Mouse (Mus musculus): ENCODE measurements around the gene Rbm25. TPM values are rescaled to one million over a fixed set of nuclear protein-coding genes. Genes with fewer than 3 reads are reported as not detected.
"Not testable (repeated sequence)": the region's sequence is repeated elsewhere in the genome, so short reads cannot be mapped to it uniquely, and the experiment has no call there.

Rbm25 gene
- polyA plus RNA-seq, 1 experiment from 2014 or later: 115 TPM

- Histone ChIP-seq H3K9me3 (ENCODE audit: control insufficient read depth, low read length) (no peaks in the 10 kb centered on the region), H3K27me3 (ENCODE audit: control insufficient read depth, insufficient read depth, low read length) (no peaks in the 10 kb centered on the region), H3K4me2 (replicated peaks; ENCODE audit: low read depth) (no peak overlapping the region), H3K27ac (replicated peaks) (no peak overlapping the region), H3K9ac (ENCODE audit: low read length) (no peak overlapping the region), H3K4me1 (replicated peaks; ENCODE audit: control insufficient read depth, insufficient read depth) (no peaks in the 10 kb centered on the region), H3K36me3 (ENCODE audit: control insufficient read depth, insufficient read depth, low read length) (no peaks in the 10 kb centered on the region), H3K4me3 (ENCODE audit: low read depth, low read length) (no peak overlapping the region)
- TF ChIP-seq CTCF (IDR thresholded peaks at IDR 0.05; ENCODE audit: low read depth) (no peak), EP300 (optimal IDR thresholded peaks at IDR 0.05) (no peak)
- DNase-seq (ENCODE audit: low spot score) (no peak), ATAC-seq (ENCODE audit: low FRiP score, low TSS enrichment) (no peak)
- 76% methylated on average over 2 of the region's 2 CpGs for WGBS
Observed at GRCm38 (mm10) chr12:83618981-83619380, 12.1 kb upstream of the Rbm25 start.

- H3K9ac ChIP-seq (ENCODE audit: low read length); H3K4me1 ChIP-seq (replicated peaks; ENCODE audit: control insufficient read depth, insufficient read depth); DNase-seq (ENCODE audit: low spot score); H3K4me3 ChIP-seq (ENCODE audit: low read depth, low read length); H3K9me3 ChIP-seq (ENCODE audit: control insufficient read depth, low read length); ATAC-seq (ENCODE audit: low FRiP score, low TSS enrichment); H3K4me2 ChIP-seq (replicated peaks; ENCODE audit: low read depth); H3K36me3 ChIP-seq (ENCODE audit: control insufficient read depth, insufficient read depth, low read length); H3K27ac ChIP-seq (replicated peaks); H3K27me3 ChIP-seq (ENCODE audit: control insufficient read depth, insufficient read depth, low read length): not testable (repeated sequence)
- 63% methylated on average over 23 of the region's 23 CpGs for WGBS
Observed at GRCm38 (mm10) chr12:83620694-83621093, 10.3 kb upstream of the Rbm25 start.

- ATAC-seq (ENCODE audit: low FRiP score, low TSS enrichment): no peak
- no peak overlapping the region for H3K4me2 ChIP-seq (replicated peaks; ENCODE audit: low read depth)
Observed at GRCm38 (mm10) chr12:83622031-83622755, 8.8 kb upstream of the Rbm25 start.

GRCm38 (mm10) chr12:83624321-83624720 is 6.7 kb upstream of the Rbm25 start:
- no peak for DNase-seq (ENCODE audit: low spot score)
- Histone ChIP-seq H3K4me3 (ENCODE audit: low read depth, low read length) (no peak overlapping the region), H3K27me3 (ENCODE audit: control insufficient read depth, insufficient read depth, low read length) (no peaks in the 10 kb centered on the region), H3K36me3 (ENCODE audit: control insufficient read depth, insufficient read depth, low read length) (no peaks in the 10 kb centered on the region), H3K4me1 (replicated peaks; ENCODE audit: control insufficient read depth, insufficient read depth) (no peaks in the 10 kb centered on the region), H3K9ac (ENCODE audit: low read length) (no peak overlapping the region), H3K9me3 (ENCODE audit: control insufficient read depth, low read length) (no peaks in the 10 kb centered on the region), H3K4me2 (replicated peaks; ENCODE audit: low read depth) (no peak overlapping the region), H3K27ac (replicated peaks) (no peak overlapping the region)
- ATAC-seq (ENCODE audit: low FRiP score, low TSS enrichment): no peak
- WGBS: 65% methylated on average over 1 of the region's 1 CpGs
- no peak for TF ChIP-seq EP300 (optimal IDR thresholded peaks at IDR 0.05)
- no peak for TF ChIP-seq CTCF (IDR thresholded peaks at IDR 0.05; ENCODE audit: low read depth)

More at GRCm38 (mm10) chr12:83622031-83622755, 8.8 kb upstream of the Rbm25 start:
- Histone ChIP-seq H3K27me3 (ENCODE audit: control insufficient read depth, insufficient read depth, low read length) (no peaks in the 10 kb centered on the region), H3K9ac (ENCODE audit: low read length) (no peak overlapping the region), H3K4me1 (replicated peaks; ENCODE audit: control insufficient read depth, insufficient read depth) (no peaks in the 10 kb centered on the region), H3K9me3 (ENCODE audit: control insufficient read depth, low read length) (no peaks in the 10 kb centered on the region), H3K4me3 (ENCODE audit: low read depth, low read length) (no peak overlapping the region), H3K27ac (replicated peaks) (no peak overlapping the region), H3K36me3 (ENCODE audit: control insufficient read depth, insufficient read depth, low read length) (no peaks in the 10 kb centered on the region)
- WGBS: 71% methylated on average over 6 of the region's 6 CpGs
- TF ChIP-seq EP300 (optimal IDR thresholded peaks at IDR 0.05) (no peak), CTCF (IDR thresholded peaks at IDR 0.05; ENCODE audit: low read depth) (no peak)
- DNase-seq (ENCODE audit: low spot score): no peak

DNA sequence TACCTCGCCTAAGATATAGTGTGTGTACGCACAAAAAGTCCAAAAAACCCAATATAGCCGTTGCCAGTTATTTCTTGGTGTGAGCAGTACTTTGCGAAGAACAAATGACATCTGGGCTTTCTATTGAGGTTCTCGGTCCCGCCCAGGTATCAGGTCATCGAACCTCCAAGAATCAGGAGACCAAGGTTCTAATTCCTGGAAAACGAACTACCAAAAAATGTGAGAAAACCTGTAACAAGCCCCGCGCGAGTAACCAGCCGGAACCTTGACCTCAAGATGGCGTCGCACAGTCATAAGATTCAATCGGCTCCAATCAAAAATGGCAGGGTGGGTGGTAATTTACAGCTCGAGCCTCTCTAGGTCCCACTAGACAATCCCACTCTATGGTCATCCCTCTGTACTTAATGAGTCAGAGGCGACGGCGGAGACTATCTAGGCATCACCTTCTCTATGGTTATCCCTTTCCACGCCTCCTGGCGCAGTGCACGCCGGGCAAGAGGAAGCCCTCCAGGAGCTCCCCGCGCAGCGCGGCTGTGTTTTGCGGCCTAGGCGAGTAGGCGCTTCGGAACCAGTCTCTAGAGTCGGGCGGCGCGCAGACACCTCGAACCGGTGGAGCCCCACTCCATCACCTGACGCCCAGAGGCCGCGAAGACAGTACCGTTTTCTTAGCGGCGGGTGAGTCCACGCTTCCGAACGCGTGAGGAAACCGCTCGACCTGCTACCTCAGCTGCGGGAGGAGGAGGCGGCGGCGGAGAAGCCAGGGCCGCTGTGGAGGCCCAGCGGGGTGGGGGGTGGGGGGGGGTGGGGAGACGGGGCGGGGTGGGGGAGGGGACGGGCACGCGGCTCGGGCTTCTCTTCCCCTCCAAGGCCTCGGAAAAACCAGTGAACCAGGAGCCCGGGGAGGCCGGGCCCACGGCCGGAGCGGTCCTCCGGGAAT is 975 bp downstream of the Rbm25 start:
- H3K4me3 ChIP-seq (ENCODE audit: low read depth, low read length): peak overlapping the region; percentile 66
- TF ChIP-seq CTCF (IDR thresholded peaks at IDR 0.05; ENCODE audit: low read depth): peak; percentile 50
- peak; percentile 55 for TF ChIP-seq EP300 (optimal IDR thresholded peaks at IDR 0.05)
- DNase-seq (ENCODE audit: low spot score): peak; percentile 95
- H3K9me3 ChIP-seq (ENCODE audit: control insufficient read depth, low read length): no peaks in the 10 kb centered on the region
- peak overlapping the region; percentile 74 for H3K4me2 ChIP-seq (replicated peaks; ENCODE audit: low read depth)
- H3K36me3 ChIP-seq (ENCODE audit: control insufficient read depth, insufficient read depth, low read length): no peaks in the 10 kb centered on the region; the same call in 1 of the 2 replicates
- H3K27me3 ChIP-seq (ENCODE audit: control insufficient read depth, insufficient read depth, low read length): no peaks in the 10 kb centered on the region
- H3K9ac ChIP-seq (ENCODE audit: low read length): peak overlapping the region; percentile 82
- peak; percentile 100 for ATAC-seq (ENCODE audit: low FRiP score, low TSS enrichment)
- H3K27ac ChIP-seq (replicated peaks): peak overlapping the region; percentile 98
- H3K4me1 ChIP-seq (replicated peaks; ENCODE audit: control insufficient read depth, insufficient read depth): no peaks in the 10 kb centered on the region
- WGBS: under 1% methylated on average over 49 of the region's 68 CpGs
